Mouse (Mus musculus): Measurements from ENCODE around the gene Gm3411. TPM values are rescaled to one million over a fixed set of nuclear protein-coding genes. Genes with fewer than 3 reads are reported as not detected.
A peak's percentile ranks its signal among the peaks of the same experiment; 100 is the strongest.
"Not testable (repeated sequence)": the region's sequence is repeated elsewhere in the genome, so short reads cannot be mapped to it uniquely, and the experiment has no call there.

The Gm3411 gene
- 2.1 and 3.5 TPM in 2 replicates for polyA plus RNA-seq (2014; fragmentation: Nextera tagmentation; extraction: Ambion mirVana)

GRCm38 (mm10) chr14:6286931-6287715 lies at the start of gene Gm3411:
Gene Gm3411 (minus strand): TSS chr14:6287250.
- H3K4me1 ChIP-seq (ENCODE audit: control insufficient read depth in 2 of 2, insufficient read depth in 2 of 2, low read length in 2 of 2); H3K9me3 ChIP-seq (ENCODE audit: control insufficient read depth, low read length); H3K27ac ChIP-seq (replicated peaks in 1 of 2; ENCODE audit: control insufficient read depth in 1 of 2, insufficient read depth in 1 of 2, low read depth in 2 of 2, low read length in 2 of 2); H3K36me3 ChIP-seq (ENCODE audit: control insufficient read depth, insufficient read depth, low read length); H3K27me3 ChIP-seq (ENCODE audit: control insufficient read depth, insufficient read depth, low read length); ATAC-seq (ENCODE audit: insufficient number of reproducible peaks, insufficient read depth, low FRiP score, low read depth): not testable (repeated sequence)
- peak within 1 kb of the TSS; percentile 64 for H3K4me2 ChIP-seq (ENCODE audit: low read length)
- H3K4me3 ChIP-seq (ENCODE audit: control insufficient read depth in 1 of 2, insufficient read depth in 1 of 2, low read depth in 1 of 2, low read length in 2 of 2): peak within 1 kb of the TSS; percentile 50 to 53
- 1% methylated on average over 28 of the region's 57 CpGs for WGBS
- peak within 1 kb of the TSS; percentile 64 for H3K9ac ChIP-seq (ENCODE audit: low read length)

GRCm38 (mm10) chr14:6304743-6305142 lies 17.7 kb upstream of the Gm3411 start, which contains the start of gene Gm21103:
Gene Gm21103 (minus strand): TSS chr14:6304843.
- not testable (repeated sequence) for H3K36me3 ChIP-seq (ENCODE audit: control insufficient read depth, insufficient read depth, low read length); H3K9ac ChIP-seq (ENCODE audit: low read length); H3K4me1 ChIP-seq (ENCODE audit: control insufficient read depth in 2 of 2, insufficient read depth in 2 of 2, low read length in 2 of 2); H3K27ac ChIP-seq (replicated peaks in 1 of 2; ENCODE audit: control insufficient read depth in 1 of 2, insufficient read depth in 1 of 2, low read depth in 2 of 2, low read length in 2 of 2); ATAC-seq (ENCODE audit: insufficient number of reproducible peaks, insufficient read depth, low FRiP score, low read depth); H3K4me3 ChIP-seq (ENCODE audit: control insufficient read depth in 1 of 2, insufficient read depth in 1 of 2, low read depth in 1 of 2, low read length in 2 of 2); H3K9me3 ChIP-seq (ENCODE audit: control insufficient read depth, low read length); H3K4me2 ChIP-seq (ENCODE audit: low read length); H3K27me3 ChIP-seq (ENCODE audit: control insufficient read depth, insufficient read depth, low read length)
- 67% methylated on average over 2 of the region's 2 CpGs for WGBS

GRCm38 (mm10) chr14:6219192-6219591 lies 67.9 kb downstream of the Gm3411 start, which contains the start of gene Gm21560:
Gene Gm21560 (minus strand): TSS chr14:6219292.
- H3K9ac ChIP-seq (ENCODE audit: low read length); H3K4me1 ChIP-seq (ENCODE audit: control insufficient read depth in 2 of 2, insufficient read depth in 2 of 2, low read length in 2 of 2); ATAC-seq (ENCODE audit: insufficient number of reproducible peaks, insufficient read depth, low FRiP score, low read depth); H3K4me3 ChIP-seq (ENCODE audit: control insufficient read depth in 1 of 2, insufficient read depth in 1 of 2, low read depth in 1 of 2, low read length in 2 of 2); H3K9me3 ChIP-seq (ENCODE audit: control insufficient read depth, low read length); H3K27ac ChIP-seq (replicated peaks in 1 of 2; ENCODE audit: control insufficient read depth in 1 of 2, insufficient read depth in 1 of 2, low read depth in 2 of 2, low read length in 2 of 2); H3K36me3 ChIP-seq (ENCODE audit: control insufficient read depth, insufficient read depth, low read length); H3K4me2 ChIP-seq (ENCODE audit: low read length); H3K27me3 ChIP-seq (ENCODE audit: control insufficient read depth, insufficient read depth, low read length): not testable (repeated sequence)
- 62% methylated on average over 1 of the region's 2 CpGs for WGBS

Other genes with a start within 250 kb of the Gm3411 start
- gene Gm6337, start 229.0 kb downstream of the Gm3411 start, polyA plus RNA-seq (2014; fragmentation: Nextera tagmentation; extraction: Ambion mirVana): not detected in 2 replicates
- 0.49 and 0.97 TPM in 2 replicates for gene Gm8206, start 193.3 kb downstream of the Gm3411 start, polyA plus RNA-seq (2014; fragmentation: Nextera tagmentation; extraction: Ambion mirVana)
- gene Gm3468, start 178.6 kb downstream of the Gm3411 start, polyA plus RNA-seq (2014; fragmentation: Nextera tagmentation; extraction: Ambion mirVana): 2.9 and 4.0 TPM in 2 replicates
- not detected in 2 replicates for gene Gm3476, start 161.4 kb downstream of the Gm3411 start, polyA plus RNA-seq (2014; fragmentation: Nextera tagmentation; extraction: Ambion mirVana)
- gene Gm21560, start 68.0 kb downstream of the Gm3411 start, polyA plus RNA-seq (2014; fragmentation: Nextera tagmentation; extraction: Ambion mirVana): not detected in 2 replicates
- 0.18 and 0.34 TPM in 2 replicates for gene Gm21103, start 17.6 kb upstream of the Gm3411 start, polyA plus RNA-seq (2014; fragmentation: Nextera tagmentation; extraction: Ambion mirVana)
- not detected in 2 replicates for gene Gm3618, start 56.4 kb upstream of the Gm3411 start, polyA plus RNA-seq (2014; fragmentation: Nextera tagmentation; extraction: Ambion mirVana)
- not detected in 2 replicates for gene Gm16440, start 103.1 kb upstream of the Gm3411 start, polyA plus RNA-seq (2014; fragmentation: Nextera tagmentation; extraction: Ambion mirVana)
- gene Gm3591, start 125.2 kb upstream of the Gm3411 start, polyA plus RNA-seq (2014; fragmentation: Nextera tagmentation; extraction: Ambion mirVana): 1.8 and 6.5 TPM in 2 replicates
- gene Gm3594, start 157.4 kb upstream of the Gm3411 start, polyA plus RNA-seq (2014; fragmentation: Nextera tagmentation; extraction: Ambion mirVana): not detected in 2 replicates

Data from heart, embryonic 14.5 days (tissue).